Mouse (Mus musculus) cerebellum, adult 9-10 months (tissue): ENCODE measurements around the gene Vmn1r75.

Source experiments
- DNase-seq: peaks from one replicate; pipeline ENCODE4 v3.0.0; 2022

The Vmn1r75 gene

DNA sequence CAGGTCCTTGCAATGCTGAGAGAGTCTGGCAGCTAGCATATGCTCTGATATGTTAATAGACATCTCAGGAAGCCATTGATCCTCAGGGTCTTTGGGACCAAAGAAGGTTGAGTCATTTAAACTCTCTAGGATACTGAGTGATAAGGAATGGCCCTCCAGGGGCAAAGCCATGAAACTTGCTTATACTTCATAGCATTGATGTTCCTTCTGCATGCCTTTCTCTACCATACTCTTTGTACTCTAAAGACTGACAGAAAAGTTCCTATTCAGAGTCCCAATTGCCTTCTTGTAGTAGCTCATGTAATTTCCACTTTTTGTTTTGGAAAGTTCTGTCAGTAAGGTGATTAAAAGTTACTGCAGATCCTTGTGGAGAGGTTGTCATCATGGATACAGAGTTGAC is at the start of gene Vmn1r75:
Gene Vmn1r75, plus strand, starts transcription at position 301 of the 400 bp plus-strand sequence.
- DNase-seq = no peak

DNA sequence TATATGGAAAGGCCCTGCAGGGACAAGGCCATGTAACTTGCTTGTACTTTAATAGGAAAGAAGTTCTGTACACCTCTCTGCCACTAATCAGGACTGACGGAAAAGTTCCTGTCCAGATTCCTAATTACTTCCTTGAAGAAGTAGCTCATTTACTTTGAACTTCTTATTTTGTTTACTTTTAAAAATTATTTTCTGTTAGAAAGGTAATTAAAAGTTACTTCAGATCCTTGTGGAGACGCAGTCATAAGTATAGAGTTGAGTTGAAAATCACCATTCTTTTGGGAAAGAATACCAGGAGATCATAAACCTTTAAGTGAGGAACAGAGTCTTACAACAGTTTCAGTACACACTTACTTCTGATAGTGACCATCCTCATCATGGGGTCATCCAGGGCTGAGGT is 40.8 kb upstream of the Vmn1r75 start, which contains the start of gene Vmn1r74:
Gene Vmn1r74, plus strand, starts transcription at position 301 of the 400 bp plus-strand sequence.
- DNase-seq = no peak
